Mouse (Mus musculus) neutrophil, adult 5-6 weeks (primary cell): Measurements from ENCODE around the gene Ccdc171. TPM values are rescaled to one million over a fixed set of nuclear protein-coding genes. Genes with fewer than 3 reads are reported as not detected.
A peak's percentile ranks its signal among the peaks of the same experiment; 100 is the strongest.
"Not testable (repeated sequence)": the region's sequence is repeated elsewhere in the genome, so short reads cannot be mapped to it uniquely, and the experiment has no call there.

Experiments used
- ATAC-seq: fragments of 151-379, 151-347 bp; 2 replicates; pipeline ENCODE4 v1.8.0; 2017; ENCODE audit warnings: mild to moderate bottlenecking, moderate TSS enrichment; ENCODE audit not compliant: insufficient number of reproducible peaks, poor library complexity, low FRiP score, severe bottlenecking; ENCODE audit errors: extremely low read depth
- total RNA-seq: library from RNA; stranded (forward); fragments of 200-1000 nt; gene quantifications from 2 replicates; pipeline ENCODE4 v1.2.3, GENCODE M21; 2017

Ccdc171 gene
- total RNA-seq, 1 experiment from 2014 or later: 22.3 TPM

DNA sequence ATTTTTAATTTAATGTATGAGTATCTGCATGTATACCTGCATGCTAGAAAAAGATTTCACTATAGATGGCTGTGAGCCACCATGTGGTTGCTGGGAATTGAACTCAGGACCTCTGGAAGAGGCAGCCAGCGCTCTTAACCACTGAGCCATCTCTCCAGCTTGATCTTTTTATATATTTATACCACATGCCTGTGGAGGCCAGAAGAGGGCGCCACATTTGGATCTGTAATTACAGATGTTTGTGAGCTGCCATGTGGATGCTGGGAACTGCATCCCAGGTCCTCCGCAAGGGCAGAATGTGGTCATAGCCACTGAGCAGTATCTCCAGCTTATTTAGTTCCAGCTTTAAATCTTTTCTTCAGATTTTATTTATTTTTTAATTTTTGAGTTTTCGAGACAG lies 5.0 kb upstream of the Ccdc171 start:
- ATAC-seq: no peak

- no peak for ATAC-seq
Observed at GRCm38 (mm10) chr4:83522066-83522465, 3.3 kb upstream of the Ccdc171 start.

- no peak for ATAC-seq
Observed at GRCm38 (mm10) chr4:83524456-83524842, 896 bp upstream of the Ccdc171 start.

- 0 out of 2 replicates have a peak, but pooled peaks have one; percentile 5 for ATAC-seq
Observed at GRCm38 (mm10) chr4:83525690-83526055, 328 bp downstream of the Ccdc171 start.

DNA sequence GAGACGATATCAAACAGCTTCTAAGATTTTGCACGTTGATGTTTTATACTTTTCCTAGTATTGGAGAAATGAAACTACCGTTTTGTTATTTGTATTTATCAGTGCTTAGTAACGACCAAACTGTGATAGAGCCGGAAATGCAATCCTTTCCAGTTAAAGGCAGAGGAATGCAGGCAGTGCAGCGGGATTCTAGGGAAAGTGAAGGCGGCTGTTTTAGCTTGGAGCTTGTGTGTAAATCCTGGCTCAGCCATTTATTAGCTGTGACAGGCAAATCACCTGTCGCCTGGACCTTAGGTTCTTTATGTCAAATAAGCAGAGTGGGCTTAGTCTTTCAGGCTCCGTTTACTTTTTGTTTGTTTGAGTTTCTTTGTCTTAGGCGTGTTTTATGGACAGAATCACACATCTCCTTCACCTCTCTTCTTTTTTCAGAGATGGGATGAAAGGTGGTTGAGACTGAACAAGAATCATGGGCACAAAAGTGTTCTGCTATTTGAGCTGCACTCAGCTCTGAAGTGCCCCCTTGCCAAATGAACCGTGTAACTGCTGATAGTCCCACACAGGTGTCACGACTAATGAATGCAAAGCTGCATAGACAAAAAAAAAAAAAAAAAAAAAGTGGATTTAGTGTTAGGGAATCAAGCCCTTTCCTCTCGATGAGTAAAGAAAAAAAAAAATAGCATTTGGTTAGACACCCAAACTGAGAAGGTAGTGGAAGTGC lies 1.1 kb downstream of the Ccdc171 start:
- ATAC-seq: no peak

DNA sequence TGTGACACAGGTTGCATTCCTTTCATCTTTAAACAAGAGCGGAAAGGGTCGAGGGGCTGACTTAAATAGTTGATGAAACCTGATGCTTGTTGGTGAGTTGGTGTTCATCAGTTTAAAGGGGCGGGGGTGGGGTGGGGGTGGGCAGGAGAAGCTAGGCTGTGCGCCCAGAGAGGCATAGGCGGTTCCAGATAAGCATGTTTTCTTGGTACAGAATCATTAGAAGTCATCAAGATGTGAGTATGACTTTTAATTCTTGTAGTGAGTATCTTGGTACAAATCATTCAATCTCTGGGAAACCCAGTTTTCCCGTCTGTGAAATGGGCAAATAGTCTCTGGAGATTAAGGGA lies 1.6 kb downstream of the Ccdc171 start:
- no peak for ATAC-seq

- ATAC-seq: no peak
Observed at GRCm38 (mm10) chr4:83527921-83528320, 2.6 kb downstream of the Ccdc171 start.

- not testable (repeated sequence) for ATAC-seq
Observed at GRCm38 (mm10) chr4:83530060-83530459, 4.7 kb downstream of the Ccdc171 start.

DNA sequence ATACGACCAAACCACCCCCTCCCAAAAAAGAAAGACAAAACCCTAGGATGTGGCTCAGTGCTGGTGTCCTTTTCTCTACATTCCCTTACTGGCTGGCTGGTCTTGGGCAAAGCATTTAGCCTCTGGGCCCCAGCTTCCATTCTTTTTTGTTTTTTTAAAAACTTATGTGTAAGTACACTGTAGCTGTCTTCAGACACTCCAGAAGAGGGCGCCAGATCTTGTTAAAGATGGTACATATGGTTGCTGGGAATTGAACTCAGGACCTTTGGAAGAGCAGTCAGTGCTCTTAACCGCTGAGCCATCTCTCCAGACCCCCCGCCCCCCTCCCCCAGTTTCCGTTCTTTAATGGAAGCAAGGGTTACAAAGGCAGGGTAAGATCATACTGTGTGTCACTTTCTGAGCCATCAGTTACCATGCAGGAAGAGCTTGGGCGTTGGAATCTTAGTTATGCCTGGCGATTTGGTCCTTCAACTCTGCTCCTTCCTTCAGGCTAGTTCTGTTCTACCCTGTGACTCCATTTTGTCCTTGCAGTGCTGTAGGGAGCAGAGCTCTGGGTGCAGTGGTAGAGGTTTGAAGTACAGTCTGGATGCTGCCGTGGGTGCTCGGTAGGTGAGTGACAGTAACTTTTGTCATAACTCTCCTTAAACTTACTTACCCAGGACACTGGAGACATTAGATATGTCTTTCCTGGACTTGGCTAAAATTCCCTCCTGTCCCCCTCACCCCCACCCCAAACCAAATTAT lies 8.0 kb downstream of the Ccdc171 start:
- ATAC-seq: no peak

DNA sequence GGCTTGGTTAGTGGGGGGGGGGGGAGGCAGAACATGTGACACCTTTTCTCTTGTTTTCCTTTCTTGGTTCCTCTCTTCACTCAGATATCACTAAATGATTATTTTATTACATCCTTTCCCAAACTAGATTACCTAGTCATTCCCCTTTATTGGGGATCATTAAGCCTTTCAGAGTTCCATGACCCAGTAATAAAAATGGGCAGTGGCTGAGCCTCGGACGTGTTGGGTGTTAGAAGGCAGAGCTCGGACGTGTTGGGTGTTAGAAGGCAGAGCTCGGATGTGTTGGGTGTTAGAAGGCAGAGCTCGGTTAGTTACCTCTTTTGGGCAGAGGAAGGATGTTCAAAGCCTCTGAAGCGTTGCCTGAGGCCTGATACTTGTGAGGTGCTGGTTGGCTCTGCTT lies 8.7 kb downstream of the Ccdc171 start:
- no peak for ATAC-seq

DNA sequence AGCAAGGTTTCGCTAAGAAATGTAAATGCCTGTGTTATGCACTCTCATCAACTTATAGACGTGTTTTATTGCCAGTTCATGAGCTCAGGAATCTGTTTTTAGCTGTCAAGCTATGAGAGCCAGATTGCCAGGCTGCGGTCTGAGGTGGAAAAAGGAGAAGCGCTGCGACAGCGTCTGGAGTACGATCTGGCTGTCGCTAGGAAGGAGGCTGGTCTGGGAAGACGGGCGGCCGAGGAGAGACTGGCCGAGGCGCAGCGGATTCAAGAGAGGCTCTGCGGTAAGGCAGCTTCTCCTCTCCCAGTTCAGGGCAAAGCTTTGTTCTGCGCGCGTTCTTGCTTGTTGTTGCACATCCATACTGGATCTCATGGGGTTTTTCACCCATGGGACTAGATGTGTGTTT lies 24.2 kb downstream of the Ccdc171 start:
- no peak for ATAC-seq

GRCm38 (mm10) chr4:83567190-83568113 lies 42.1 kb downstream of the Ccdc171 start:
- no peak for ATAC-seq

GRCm38 (mm10) chr4:83568145-83568544 lies 42.8 kb downstream of the Ccdc171 start:
- not testable (repeated sequence) for ATAC-seq

DNA sequence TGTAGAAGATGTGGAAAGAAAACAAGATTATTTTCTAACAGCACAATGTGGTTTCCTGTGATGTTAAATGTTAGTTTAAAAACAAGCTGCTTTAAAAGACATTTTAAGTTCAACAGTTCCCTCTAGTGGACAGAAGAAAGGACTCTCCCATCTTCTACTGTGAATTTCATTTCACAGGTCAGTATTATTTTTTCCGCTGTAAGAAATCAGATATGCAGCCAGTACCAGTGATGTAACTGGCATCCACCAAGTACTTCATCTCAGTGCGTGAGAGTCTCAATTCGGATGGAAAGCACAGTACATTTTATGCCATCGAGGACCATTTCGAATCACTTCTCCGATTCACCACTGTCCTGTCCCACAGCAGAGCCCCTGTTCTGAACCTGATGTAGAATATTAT lies 45.2 kb downstream of the Ccdc171 start:
- ATAC-seq: 0 out of 2 replicates have a peak, but pooled peaks have one; percentile 39

DNA sequence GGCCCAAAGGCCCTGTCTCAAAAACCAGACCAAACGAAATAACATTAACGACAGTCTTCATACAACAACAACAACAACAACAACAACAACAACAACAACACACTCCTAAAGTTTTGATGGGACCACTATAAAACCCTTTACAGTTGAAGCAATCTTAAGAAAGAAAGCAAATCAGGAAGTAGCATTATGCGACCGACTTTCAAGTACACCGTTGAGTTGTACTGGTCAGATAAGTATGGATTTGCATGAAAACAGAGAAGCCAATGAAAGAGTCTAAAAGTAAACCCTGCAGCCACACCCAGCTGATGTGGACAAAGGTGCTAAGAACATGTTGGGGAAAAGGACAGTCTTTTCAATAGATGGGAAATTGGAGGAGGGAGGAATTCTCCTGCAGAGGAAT lies 45.7 kb downstream of the Ccdc171 start:
- no peak for ATAC-seq

DNA sequence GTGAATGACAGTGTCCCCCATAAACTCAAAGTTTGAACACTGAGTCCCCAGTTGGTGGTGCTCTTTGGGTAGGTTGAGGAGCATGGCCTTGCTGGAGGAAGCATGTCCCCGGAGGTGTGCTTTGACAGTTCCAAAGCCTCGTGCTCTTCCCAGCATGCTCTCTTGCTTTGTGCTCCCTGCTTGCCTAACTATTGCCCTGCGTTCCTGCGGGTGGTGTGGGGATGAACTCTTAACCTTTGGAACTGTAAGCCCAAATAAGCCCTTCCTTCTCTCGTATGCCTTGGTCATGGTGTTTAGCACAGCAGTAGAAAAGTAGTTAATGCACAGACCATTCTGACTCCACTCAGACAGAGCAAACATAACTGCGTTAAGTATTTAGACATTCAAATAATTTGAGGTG lies 47.2 kb downstream of the Ccdc171 start:
- ATAC-seq: no peak

- ATAC-seq: no peak
Observed at GRCm38 (mm10) chr4:83576315-83576714, 51.0 kb downstream of the Ccdc171 start.

DNA sequence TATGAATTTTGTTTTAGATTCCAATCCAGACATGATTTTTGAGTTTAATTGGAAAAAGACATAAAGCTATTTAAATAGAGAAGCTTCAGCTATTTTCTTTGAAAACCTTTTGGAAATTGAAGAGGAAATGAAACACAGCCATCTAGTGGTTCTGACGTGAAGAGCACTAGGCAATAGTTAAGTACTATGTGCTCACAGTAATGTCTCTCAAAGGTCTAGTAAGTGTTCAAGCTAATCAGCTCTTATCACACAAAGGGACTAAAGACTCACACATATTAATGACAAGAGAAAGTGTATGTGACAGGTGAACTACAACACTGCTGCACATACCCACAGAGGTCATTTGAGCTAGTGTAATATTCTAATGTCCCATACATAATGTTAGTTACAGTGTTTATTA lies 54.8 kb downstream of the Ccdc171 start:
- no peak for ATAC-seq

DNA sequence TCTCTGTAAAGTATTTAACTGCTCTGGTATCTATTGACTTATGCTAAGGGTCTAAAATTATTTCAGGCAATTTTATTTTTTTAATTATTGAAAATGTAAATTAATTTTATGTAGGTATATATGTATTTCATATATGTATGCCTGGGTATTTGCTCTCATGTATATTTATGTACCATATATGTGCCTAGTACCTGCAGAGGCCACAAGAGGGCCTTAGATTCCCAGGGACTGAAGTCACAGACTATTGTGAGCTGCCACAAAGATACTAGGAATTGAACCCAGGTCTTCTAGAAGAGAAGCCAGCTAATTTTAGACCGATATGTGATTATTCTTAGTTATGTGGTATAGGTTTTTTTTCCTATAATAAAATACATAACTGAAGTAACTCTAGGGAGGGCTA lies 62.2 kb downstream of the Ccdc171 start:
- ATAC-seq: no peak

GRCm38 (mm10) chr4:83596486-83596885 lies 71.1 kb downstream of the Ccdc171 start:
- ATAC-seq: no peak
